Mouse (Mus musculus): ENCODE measurements at regions not wholly inside any gene's neighbourhood (a gene's known extent, or its start where the extent isn't known, plus 50 kb on each side); places are given as distances from the start of the nearest gene placed in this dataset.

DNA sequence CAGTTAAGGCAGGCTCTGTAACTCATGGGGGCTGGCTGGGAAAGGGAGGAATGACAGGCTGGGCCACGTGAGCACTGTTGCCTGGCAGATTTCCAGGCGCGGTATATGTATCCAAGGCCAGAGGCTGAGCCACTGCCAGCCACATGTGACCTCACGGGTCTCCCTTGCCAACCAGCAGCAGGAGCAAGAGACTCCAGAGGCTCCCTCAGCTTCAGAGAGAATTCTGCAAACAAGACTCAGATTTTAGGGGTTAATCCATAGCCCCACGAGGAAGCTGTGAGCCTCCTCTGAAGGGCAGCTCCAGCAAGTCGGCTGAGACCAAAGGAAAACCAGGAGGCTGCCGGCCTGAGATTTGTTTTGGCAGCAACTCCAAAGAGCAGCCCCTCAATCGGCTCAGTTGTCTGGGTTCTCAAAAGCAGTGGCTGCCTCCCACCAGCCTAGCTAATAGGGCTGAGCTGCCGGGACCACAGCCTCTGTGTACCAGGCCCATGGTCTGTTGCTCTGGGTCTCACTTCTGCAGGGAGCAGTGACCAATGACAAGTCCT is 264.0 kb upstream of the Cadm1 start:
- peak in 1 of 2 experiments; percentile 42 for DNase-seq (ENCODE audit: low spot score in 2 of 2)

DNA sequence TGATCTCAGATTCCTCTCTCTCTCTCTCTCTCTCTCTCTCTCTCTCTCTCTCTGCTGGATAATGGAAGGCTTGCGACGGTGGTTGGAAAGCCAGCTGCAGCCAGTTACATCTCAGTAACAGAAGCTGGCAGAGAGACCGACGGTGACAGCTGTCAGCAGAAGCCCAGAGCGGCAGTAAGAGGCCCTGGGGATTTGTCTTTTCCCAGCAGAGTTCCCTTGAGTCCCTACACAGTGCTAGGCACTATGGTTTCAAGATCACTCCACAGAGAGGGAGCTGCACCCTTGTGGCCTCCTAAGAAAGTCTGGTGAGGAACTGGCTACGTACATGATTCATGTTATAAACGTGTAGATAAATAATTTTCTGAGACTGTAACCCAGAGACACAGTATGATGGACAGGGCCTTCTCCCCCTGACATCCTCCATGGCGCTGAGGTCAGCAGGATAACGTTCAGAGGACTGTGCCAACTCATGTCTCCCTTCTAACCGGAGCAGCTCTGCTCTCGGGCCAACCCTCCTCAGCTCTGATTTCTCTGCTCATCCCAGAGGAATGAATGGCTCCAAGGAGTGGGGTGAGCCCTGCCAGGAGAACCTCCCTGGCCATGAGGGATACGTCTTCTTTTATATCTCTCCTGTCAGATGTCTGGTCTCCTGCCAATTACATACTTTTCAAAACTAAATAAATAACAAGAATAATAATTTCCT is 253.5 kb upstream of the Cadm1 start:
- DNase-seq (ENCODE audit: low spot score in 2 of 2) = no peak

GRCm38 (mm10) chr9:47279410-47279809 is 250.6 kb upstream of the Cadm1 start:
- DNase-seq (ENCODE audit: low spot score in 2 of 2) = no peak

GRCm38 (mm10) chr9:47280146-47280545 is 249.8 kb upstream of the Cadm1 start:
- no peak for DNase-seq (ENCODE audit: low spot score in 2 of 2)

GRCm38 (mm10) chr9:47280598-47280997 is 249.4 kb upstream of the Cadm1 start:
- peak in 1 of 2 experiments; percentile 20 for DNase-seq (ENCODE audit: low spot score in 2 of 2)

GRCm38 (mm10) chr9:47283746-47284455 is 246.1 kb upstream of the Cadm1 start:
- no peak for DNase-seq (ENCODE audit: low spot score in 2 of 2)

DNA sequence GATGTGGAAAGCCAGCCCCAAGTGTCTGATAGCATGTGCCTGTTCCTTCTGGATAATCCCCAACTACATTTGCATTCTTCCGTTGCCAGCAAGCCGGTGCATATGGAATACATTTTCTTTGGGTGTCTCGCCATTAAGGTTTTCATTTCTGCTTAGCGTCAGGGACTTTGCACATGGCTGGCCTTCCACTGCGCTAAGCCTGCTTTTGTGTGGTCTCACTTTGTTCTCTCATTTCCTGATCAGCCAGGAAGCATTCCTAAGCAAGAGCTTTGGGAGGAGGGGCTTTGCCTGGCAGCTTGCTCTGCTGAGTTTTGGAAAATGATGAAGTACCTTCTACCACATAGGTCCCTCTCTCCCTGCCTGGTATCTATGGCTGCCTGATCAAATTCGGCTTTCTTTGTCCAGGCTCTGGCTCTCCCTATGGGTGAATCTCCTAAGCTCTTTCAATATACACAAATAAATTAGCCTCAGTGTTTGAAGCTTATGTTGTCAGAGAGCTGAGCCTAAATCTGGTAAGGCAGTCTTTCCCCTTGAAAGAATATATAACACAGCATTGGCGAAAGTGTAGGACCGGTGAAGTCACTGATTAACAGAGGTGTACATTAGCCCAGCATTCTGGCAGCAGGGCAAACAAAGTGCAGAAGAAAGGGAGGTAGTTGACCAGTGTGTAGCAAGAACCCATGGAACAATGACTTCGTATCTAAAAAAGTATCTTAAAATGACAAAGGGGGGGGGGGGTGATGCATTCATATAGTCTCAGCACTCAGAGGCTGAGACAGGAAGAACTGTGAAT is 242.8 kb upstream of the Cadm1 start:
- no peak for DNase-seq (ENCODE audit: low spot score in 2 of 2)

DNA sequence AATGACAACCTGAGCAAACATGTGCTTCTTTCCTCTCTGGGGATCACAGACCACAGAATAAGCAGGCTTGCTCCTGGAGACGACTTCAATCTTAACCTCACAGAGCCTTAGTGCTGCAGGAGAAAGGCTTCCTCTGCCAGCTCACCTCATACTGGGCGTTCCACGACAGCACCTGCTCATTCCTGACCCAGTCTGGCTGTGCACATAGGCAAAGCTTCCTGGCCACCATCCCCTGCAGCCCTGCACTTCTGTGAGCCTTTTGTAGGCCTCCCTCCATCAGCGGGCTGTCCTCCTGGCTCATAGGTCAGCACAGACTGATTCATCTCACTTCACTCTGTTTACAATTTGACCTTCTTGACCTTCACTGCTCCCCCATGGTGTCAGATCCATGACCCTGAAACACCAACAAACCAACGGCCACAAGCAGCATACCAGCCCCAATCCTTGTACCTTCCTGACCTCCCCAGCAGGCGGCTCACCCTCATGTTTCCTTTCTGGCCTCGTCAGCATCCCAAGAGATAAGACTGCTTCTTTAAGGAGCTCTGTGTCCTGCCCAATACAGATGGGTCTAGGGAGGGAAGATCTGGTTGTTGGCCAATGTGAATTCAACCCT is 241.3 kb upstream of the Cadm1 start:
- DNase-seq (ENCODE audit: low spot score in 2 of 2) = no peak

DNA sequence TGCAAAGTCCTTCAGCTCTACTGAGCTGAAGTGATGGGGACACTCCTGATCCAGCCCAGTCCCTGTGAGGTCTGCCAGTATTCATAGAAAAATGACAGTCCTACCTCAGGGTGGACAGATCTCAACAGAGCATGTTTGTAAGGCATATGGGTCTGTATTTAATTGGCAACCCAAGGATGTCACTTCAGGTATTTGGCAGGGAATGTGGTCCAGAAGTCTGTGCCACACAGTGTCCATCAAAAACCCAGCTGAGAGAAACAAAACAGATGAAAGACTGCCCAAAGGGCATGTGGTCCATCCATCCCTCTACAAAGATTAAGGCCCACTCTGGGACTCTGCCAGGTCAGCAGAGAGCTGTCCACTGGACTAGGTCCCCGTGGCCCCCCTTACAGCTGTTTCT is 229.3 kb upstream of the Cadm1 start:
- no peak for DNase-seq (ENCODE audit: low spot score in 2 of 2)

DNA sequence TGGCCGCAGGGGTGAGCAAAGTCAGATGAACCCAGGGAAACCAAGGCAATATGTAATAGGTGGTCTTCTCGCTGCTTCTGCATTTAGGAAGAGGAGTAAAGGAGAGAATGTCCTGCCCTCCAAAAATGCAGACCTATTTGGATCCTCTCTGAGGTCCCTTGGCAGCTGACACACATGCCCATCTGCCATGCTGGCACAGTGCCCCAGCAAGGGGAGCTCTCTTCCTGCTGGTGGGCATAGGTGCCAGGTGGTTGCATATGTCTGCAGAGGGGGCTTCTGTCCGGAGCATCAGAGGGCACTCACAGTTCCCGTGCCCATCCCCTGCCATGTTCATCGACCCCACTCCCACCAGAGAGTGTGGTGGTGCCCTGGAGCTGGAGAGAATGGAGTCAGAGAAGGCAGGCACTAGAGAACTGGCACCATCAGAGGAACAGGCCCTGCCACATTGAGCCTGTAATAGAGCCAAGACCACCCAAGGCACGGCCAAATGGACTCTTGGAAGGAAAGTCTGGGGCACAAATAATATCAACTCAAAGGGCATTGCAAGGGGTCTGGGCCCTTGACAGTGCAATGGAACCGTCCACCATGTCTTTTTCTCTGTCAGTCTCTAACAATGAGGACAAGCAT is 222.7 kb upstream of the Cadm1 start:
- DNase-seq (ENCODE audit: low spot score in 2 of 2) = peak; percentile 66 to 72

GRCm38 (mm10) chr9:47307752-47308500 is 222.0 kb upstream of the Cadm1 start:
- peak; percentile 41 to 50 for DNase-seq (ENCODE audit: low spot score in 2 of 2)

DNA sequence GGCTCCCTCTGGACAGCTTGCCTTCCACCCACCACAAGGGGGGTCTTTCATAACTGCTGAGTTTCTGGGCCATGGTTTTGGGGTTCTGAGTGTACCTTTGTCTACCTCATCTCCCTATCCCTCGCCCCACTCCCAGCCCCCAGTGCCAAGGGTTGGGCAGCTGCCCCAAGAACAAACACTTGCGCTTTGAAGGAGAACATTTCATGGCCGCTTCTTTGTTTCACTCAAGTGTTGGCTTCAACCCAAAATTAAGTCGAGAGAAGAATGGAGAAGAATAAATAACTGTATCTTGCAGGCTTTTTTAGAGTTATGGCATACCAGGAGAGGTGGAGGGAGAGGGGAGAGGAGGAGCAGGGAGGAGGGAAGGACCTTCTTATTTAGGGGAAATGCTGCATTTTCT is 216.5 kb upstream of the Cadm1 start:
- DNase-seq (ENCODE audit: low spot score in 2 of 2) = no peak

- DNase-seq (ENCODE audit: low spot score in 2 of 2) = no peak
Measured at GRCm38 (mm10) chr9:47314236-47314635, 215.7 kb upstream of the Cadm1 start.

- DNase-seq (ENCODE audit: low spot score in 2 of 2) = no peak
Measured at GRCm38 (mm10) chr9:47320345-47320744, 209.6 kb upstream of the Cadm1 start.

- no peak for DNase-seq (ENCODE audit: low spot score in 2 of 2)
Measured at GRCm38 (mm10) chr9:47321106-47321789, 208.7 kb upstream of the Cadm1 start.

DNA sequence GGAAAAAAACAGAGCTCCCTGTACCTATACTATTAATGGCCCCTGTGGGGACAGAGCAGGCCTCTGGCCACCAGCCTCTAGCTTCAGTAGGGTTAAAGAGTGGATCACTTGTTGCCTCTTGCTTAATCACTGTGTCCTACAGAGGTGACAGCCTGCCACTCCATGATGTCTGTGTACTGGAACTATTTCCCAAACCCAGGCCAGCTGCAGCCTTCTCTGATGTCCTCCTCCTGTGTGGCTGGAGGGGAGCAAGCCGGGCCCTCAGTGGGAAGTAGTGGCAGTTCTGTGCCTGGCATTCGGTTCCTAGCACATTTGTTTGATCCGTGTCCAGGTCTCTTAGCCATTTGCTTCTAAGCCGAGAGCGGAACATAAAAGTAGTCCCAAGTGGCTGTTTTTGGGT is 207.7 kb upstream of the Cadm1 start:
- no peak for DNase-seq (ENCODE audit: low spot score in 2 of 2)

DNA sequence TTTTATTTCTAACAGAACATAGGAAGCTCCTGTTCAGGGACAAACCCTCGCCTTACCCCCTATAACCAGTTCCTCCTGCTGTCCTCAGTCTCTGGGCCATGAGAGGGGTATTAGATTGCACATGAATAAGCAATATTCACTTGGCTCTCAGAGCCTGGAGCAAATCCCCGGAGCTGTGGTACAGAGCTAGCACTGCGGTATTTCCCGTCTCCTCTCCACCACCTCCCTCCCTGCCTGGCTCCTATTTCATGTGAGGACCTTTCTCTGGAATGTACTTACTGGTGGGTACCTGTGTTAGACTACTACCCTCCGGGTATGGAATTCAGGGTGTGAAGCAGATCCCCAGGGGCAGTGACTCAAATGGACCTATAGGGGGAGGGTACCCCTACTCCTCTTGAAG is 206.9 kb upstream of the Cadm1 start:
- no peak for DNase-seq (ENCODE audit: low spot score in 2 of 2)

DNA sequence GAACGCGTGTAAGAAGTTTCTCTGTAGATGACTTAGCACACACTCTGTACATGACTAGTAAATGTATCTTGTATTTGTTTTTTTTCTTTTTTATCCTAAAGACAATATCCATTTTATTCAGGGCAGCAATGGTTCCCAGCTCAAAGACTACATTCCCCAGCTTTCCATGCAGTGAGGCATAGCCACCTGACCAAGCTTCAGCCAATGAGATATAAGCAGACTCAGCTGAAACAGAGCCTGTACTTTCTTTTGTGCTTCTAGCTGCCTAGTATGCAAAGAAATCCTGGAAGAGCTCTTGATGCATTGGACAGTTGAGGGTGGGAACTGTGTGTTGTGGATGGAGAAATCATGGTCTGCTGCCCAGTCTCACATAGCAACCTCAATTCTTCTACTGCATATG is 202.4 kb upstream of the Cadm1 start:
- DNase-seq (ENCODE audit: low spot score in 2 of 2) = no peak

- DNase-seq (ENCODE audit: low spot score in 2 of 2) = no peak
Measured at GRCm38 (mm10) chr9:47332929-47333328, 197.0 kb upstream of the Cadm1 start.

GRCm38 (mm10) chr9:47338221-47338620 is 191.8 kb upstream of the Cadm1 start:
- DNase-seq (ENCODE audit: low spot score in 2 of 2) = no peak
